Comparison of ENCODE assay signal across 15 mouse cellular contexts in the genomic region with DNA sequence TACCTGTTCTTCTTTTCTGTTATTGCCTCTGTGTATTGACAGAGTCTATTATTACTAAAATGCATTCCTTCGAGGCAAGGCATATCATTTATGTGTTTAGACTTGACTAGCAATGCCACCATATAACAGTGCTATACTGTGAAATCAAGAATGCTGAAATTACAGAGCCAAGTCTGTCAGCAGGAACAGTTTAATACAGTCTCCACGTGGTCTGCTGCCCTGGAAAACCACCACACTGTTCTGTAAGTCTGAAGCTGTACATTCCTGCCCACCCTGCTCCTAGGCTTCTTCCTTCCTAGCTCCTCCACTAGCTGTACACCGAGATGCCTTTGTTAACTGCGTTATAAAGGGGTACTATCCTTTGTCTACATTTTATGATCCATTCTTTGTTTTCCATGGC. TPM values are rescaled to one million over a fixed set of nuclear protein-coding genes. Genes with fewer than 3 reads are reported as not detected.
DNase-seq lines count a peak whose midpoint lies in the region; ATAC-seq and TF ChIP-seq lines count a peak whose summit lies in the region.
"Had no signal": no experiment of that assay in that cellular context is flagged by ENCODE, and none has a peak within 500 bp of the region (broad histone marks: within the 10 kb centered on the region; RNA-seq: fewer than 3 reads in every experiment).

No protein-coding gene starts in this region.

- no peak overlapping the region for H3K4me3 ChIP-seq in liver, adult 2 months (ENCODE audit: insufficient read depth, low read depth, low read length)
- no peak overlapping the region for H3K4me3 ChIP-seq in limb, embryonic 15.5 days
- no peak overlapping the region for H3K4me3 ChIP-seq in stomach, embryonic 15.5 days (replicated peaks)
- H3K4me3 ChIP-seq: midbrain, embryonic 12.5 days had no signal

- no peak overlapping the region for H3K9ac ChIP-seq in liver, adult 2 months (ENCODE audit: low read depth, low read length)
- H3K9ac ChIP-seq in limb, embryonic 15.5 days: no peak overlapping the region
- no peak overlapping the region for H3K9ac ChIP-seq in stomach, embryonic 15.5 days
- H3K9ac ChIP-seq: midbrain, embryonic 12.5 days had no signal

- ATAC-seq in limb, embryonic 15.5 days (ENCODE audit: insufficient number of reproducible peaks, low FRiP score, low TSS enrichment, low read depth): no peak
- ATAC-seq in stomach, embryonic 15.5 days (ENCODE audit: insufficient read depth, low FRiP score, low read depth): no peak
- ATAC-seq in megakaryocyte progenitor cell, adult 5-6 weeks (replicated peaks; ENCODE audit: poor library complexity): no peak

- whole genome bisulfite sequencing in liver, adult 2 months: 36% methylated on average over 4 of the region's 4 CpGs
- 27% methylated on average over 4 of the region's 4 CpGs for WGBS in limb, embryonic 15.5 days
- 38% methylated on average over 4 of the region's 4 CpGs for WGBS in stomach, embryonic 15.5 days

- peaks cover 20% of the 10 kb centered on the region for H3K4me1 ChIP-seq in liver, adult 2 months (ENCODE audit: control insufficient read depth, insufficient read depth, low read length)
- H3K4me1 ChIP-seq in limb, embryonic 15.5 days: peaks cover 15% of the 10 kb centered on the region
- no peaks in the 10 kb centered on the region for H3K4me1 ChIP-seq in stomach, embryonic 15.5 days

- H3K79me2 ChIP-seq in liver, adult 2 months (ENCODE audit: control insufficient read depth, insufficient read depth, low read length): peaks cover 6% of the 10 kb centered on the region; the same call in 1 of the 2 replicates

- TF ChIP-seq CTCF in liver, adult 2 months (IDR thresholded peaks at IDR 0.05; ENCODE audit: low read depth, low read length): no peak

- peak overlapping the region; percentile 99 for H3K27ac ChIP-seq in liver, adult 2 months (replicated peaks; ENCODE audit: insufficient read depth, low read depth, low read length)
- H3K27ac ChIP-seq in limb, embryonic 15.5 days: peak overlapping the region; percentile 73
- H3K27ac ChIP-seq in stomach, embryonic 15.5 days: peak overlapping the region; percentile 70
- H3K27ac ChIP-seq: midbrain, embryonic 12.5 days had no signal

- H3K27me3 ChIP-seq in liver, adult 2 months (ENCODE audit: control insufficient read depth, insufficient read depth, low read length): no peaks in the 10 kb centered on the region
- H3K27me3 ChIP-seq in limb, embryonic 15.5 days: no peaks in the 10 kb centered on the region
- H3K27me3 ChIP-seq in stomach, embryonic 15.5 days (replicated peaks): no peaks in the 10 kb centered on the region
- H3K27me3 ChIP-seq: midbrain, embryonic 12.5 days had no signal

- peaks cover 5% of the 10 kb centered on the region for H3K36me3 ChIP-seq in liver, adult 2 months (ENCODE audit: control insufficient read depth, insufficient read depth, low read length)
- no peaks in the 10 kb centered on the region for H3K36me3 ChIP-seq in limb, embryonic 15.5 days
- H3K36me3 ChIP-seq in stomach, embryonic 15.5 days: no peaks in the 10 kb centered on the region
- H3K36me3 ChIP-seq: midbrain, embryonic 12.5 days had no signal

- H3K4me2 ChIP-seq in limb, embryonic 15.5 days: no peak overlapping the region
- no peak overlapping the region for H3K4me2 ChIP-seq in stomach, embryonic 15.5 days
- H3K4me2 ChIP-seq: heart, embryonic 11.5 days; midbrain, embryonic 12.5 days had no signal

- no peak for DNase-seq in liver, adult 2 months (ENCODE audit: extremely low read depth, low read depth, low spot score)
- DNase-seq in liver: no peak
- DNase-seq in forelimb bud, embryonic 11.5 days (ENCODE audit: low read depth, low spot score): peak; percentile 17
- DNase-seq in layer of hippocampus, adult 18-20 months (ENCODE audit: low spot score in 2 of 2): no peak
- DNase-seq in embryo, embryonic 10 days (ENCODE audit: low spot score): no peak
- DNase-seq: adrenal gland, postnatal 36 days; cerebellum, postnatal 14 days; gastrocnemius, postnatal 14 days; heart, postnatal 36 days; lung, postnatal 10 days had no signal

- H3K9me3 ChIP-seq in limb, embryonic 15.5 days: no peaks in the 10 kb centered on the region
- no peaks in the 10 kb centered on the region for H3K9me3 ChIP-seq in stomach, embryonic 15.5 days
- H3K9me3 ChIP-seq: midbrain, embryonic 12.5 days had no signal

- no peak for TF ChIP-seq POLR2A in liver, adult 2 months (IDR thresholded peaks at IDR 0.05; ENCODE audit: extremely low read depth, insufficient read depth, low read length)

RNA-seq across cellular contexts. Expression of gene Rnf103, which starts 1.6 kb away (rescaled TPM):
- 70.7 and 73.3 TPM in 2 replicates for total RNA-seq in liver, adult 2 months (2014; rRNA removed)
- 27.2 and 27.7 TPM in 2 replicates for polyA plus RNA-seq in liver, adult 2 months (2012; rRNA removed)
- polyA plus RNA-seq in limb, embryonic 15.5 days (2015; fragmentation: Nextera tagmentation; extraction: Ambion mirVana): 13.2 and 16.1 TPM in 2 replicates
- 23.6 and 23.8 TPM in 2 replicates for polyA plus RNA-seq in stomach, embryonic 15.5 days (2015; fragmentation: Nextera tagmentation; extraction: Ambion mirVana)
- 11.7 and 14.9 TPM in 2 replicates for total RNA-seq in megakaryocyte progenitor cell, adult 5-6 weeks (2015)
- total RNA-seq in megakaryocyte progenitor cell, adult 5-6 weeks (2017): 10.8 and 12.4 TPM in 2 replicates
- 10 to 100 TPM; 45.0 to 46.6 TPM for total RNA-seq in layer of hippocampus, adult 18-20 months (2021)

RNA-seq across cellular contexts. Expression of gene Chmp3, which starts 51.5 kb away (rescaled TPM):
- total RNA-seq in liver, adult 2 months (2014; rRNA removed): 44.3 and 49.6 TPM in 2 replicates
- 22.9 and 24.0 TPM in 2 replicates for polyA plus RNA-seq in liver, adult 2 months (2012; rRNA removed)
- polyA plus RNA-seq in limb, embryonic 15.5 days (2015; fragmentation: Nextera tagmentation; extraction: Ambion mirVana): 70.0 and 71.7 TPM in 2 replicates
- 66.8 and 68.9 TPM in 2 replicates for polyA plus RNA-seq in stomach, embryonic 15.5 days (2015; fragmentation: Nextera tagmentation; extraction: Ambion mirVana)
- total RNA-seq in megakaryocyte progenitor cell, adult 5-6 weeks (2015): 29.5 and 34.7 TPM in 2 replicates
- total RNA-seq in megakaryocyte progenitor cell, adult 5-6 weeks (2017): 95.2 and 133 TPM in 2 replicates
- total RNA-seq in layer of hippocampus, adult 18-20 months (2021): 100 to 1,000 TPM in 1 of 2 experiments, 10 to 100 TPM in 1; 98.6 to 103 TPM

RNA-seq across cellular contexts. Expression of gene Rmnd5a, which starts 51.7 kb away (rescaled TPM):
- total RNA-seq in liver, adult 2 months (2014; rRNA removed): 125 and 136 TPM in 2 replicates
- 31.1 and 35.3 TPM in 2 replicates for polyA plus RNA-seq in liver, adult 2 months (2012; rRNA removed)
- 9.7 and 13.1 TPM in 2 replicates for polyA plus RNA-seq in limb, embryonic 15.5 days (2015; fragmentation: Nextera tagmentation; extraction: Ambion mirVana)
- 13.7 and 14.3 TPM in 2 replicates for polyA plus RNA-seq in stomach, embryonic 15.5 days (2015; fragmentation: Nextera tagmentation; extraction: Ambion mirVana)
- total RNA-seq in megakaryocyte progenitor cell, adult 5-6 weeks (2015): 35.1 and 39.9 TPM in 2 replicates
- total RNA-seq in megakaryocyte progenitor cell, adult 5-6 weeks (2017): 37.9 and 46.7 TPM in 2 replicates
- total RNA-seq in layer of hippocampus, adult 18-20 months (2021): 10 to 100 TPM; 87.7 to 92.0 TPM
